ENCODE assay signal across 9 mouse cellular contexts in the genomic region with DNA sequence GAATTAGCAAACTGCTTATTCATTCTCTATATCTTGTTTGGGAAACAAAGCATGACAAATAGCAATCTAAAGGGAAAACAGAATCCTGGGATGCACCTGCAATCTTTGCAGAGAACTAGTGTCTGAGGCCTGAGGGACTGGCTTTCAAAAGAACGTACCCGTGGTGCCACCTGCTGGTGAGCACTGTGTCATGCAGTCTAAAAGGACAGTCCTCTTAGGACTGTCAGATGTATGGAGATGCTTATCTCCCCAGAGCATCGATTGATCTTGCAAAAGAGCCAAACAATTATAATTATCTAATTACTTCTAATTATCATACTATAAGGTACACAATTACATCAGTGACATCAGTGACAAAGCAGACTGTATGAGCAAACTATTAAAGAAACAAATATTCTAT. TPM values are rescaled to one million over a fixed set of nuclear protein-coding genes. Genes with fewer than 3 reads are reported as not detected.
DNase-seq lines count a peak whose midpoint lies in the region; ATAC-seq and TF ChIP-seq lines count a peak whose summit lies in the region.
"Had no signal": no experiment of that assay in that cellular context is flagged by ENCODE, and none has a peak within 500 bp of the region (broad histone marks: within the 10 kb centered on the region; RNA-seq: fewer than 3 reads in every experiment).

No protein-coding gene starts in this region.

- no peak for TF ChIP-seq POLR2A in ES-Bruce4 (IDR thresholded peaks at IDR 0.05; ENCODE audit: insufficient read depth, low read length)

- H3K4me2 ChIP-seq in embryonic facial prominence, embryonic 11.5 days (ENCODE audit: low read depth, low read length) = no peak overlapping the region
- H3K4me2 ChIP-seq in lung, postnatal 0 days (replicated peaks; ENCODE audit: low read depth, low read length) = no peak overlapping the region
- H3K4me2 ChIP-seq: limb, embryonic 12.5 days had no signal

- no peak for ATAC-seq in embryonic facial prominence, embryonic 11.5 days (replicated peaks; ENCODE audit: insufficient number of reproducible peaks, low FRiP score, low TSS enrichment, low read depth)
- ATAC-seq in lung, postnatal 0 days = peak; percentile 41; the same call in 1 of the 2 replicates

- TF ChIP-seq EP300 in ES-Bruce4 (IDR thresholded peaks at IDR 0.05; ENCODE audit: insufficient read depth, low read depth, low read length) = no peak
- TF ChIP-seq EP300 in lung, postnatal 0 days (IDR thresholded peaks at IDR 0.05) = no peak

- no peak overlapping the region for H3K4me3 ChIP-seq in ES-Bruce4 (ENCODE audit: low read depth, low read length)
- no peak overlapping the region for H3K4me3 ChIP-seq in embryonic facial prominence, embryonic 11.5 days (ENCODE audit: low read depth, low read length)
- no peak overlapping the region for H3K4me3 ChIP-seq in lung, postnatal 0 days (ENCODE audit: low read depth, low read length)
- H3K4me3 ChIP-seq: limb, embryonic 12.5 days had no signal

- WGBS in embryonic facial prominence, embryonic 11.5 days = 11% methylated on average over 3 of the region's 3 CpGs
- 0% methylated on average over 3 of the region's 3 CpGs for WGBS in large intestine, adult 2 months
- under 1% methylated on average over 3 of the region's 3 CpGs for WGBS in lung, postnatal 0 days

- peak; percentile 21 to 38 for DNase-seq in adrenal gland, postnatal 4 days (ENCODE audit: low spot score in 2 of 2)
- DNase-seq in embryonic facial prominence, embryonic 11.5 days (ENCODE audit: low spot score) = peak; percentile 82
- DNase-seq in heart, postnatal 14 days = peak; percentile 66 to 74
- peak; percentile 36 for DNase-seq in large intestine, adult 2 months (ENCODE audit: low read depth, low spot score)
- peak; percentile 73 for DNase-seq in lung, postnatal 0 days (ENCODE audit: low spot score)
- peak; percentile 57 for DNase-seq in ovary, postnatal 36 days (ENCODE audit: low spot score)
- DNase-seq in thymus, postnatal 14 days = peak; percentile 78

- no peak overlapping the region for H3K9ac ChIP-seq in ES-Bruce4 (ENCODE audit: low read depth, poor library complexity, severe bottlenecking)
- H3K9ac ChIP-seq in embryonic facial prominence, embryonic 11.5 days (replicated peaks; ENCODE audit: low read length) = no peak overlapping the region
- H3K9ac ChIP-seq in lung, postnatal 0 days (replicated peaks; ENCODE audit: low read depth) = no peak overlapping the region
- H3K9ac ChIP-seq: limb, embryonic 12.5 days had no signal

- peak; percentile 85 for TF ChIP-seq CTCF in ES-Bruce4 (IDR thresholded peaks at IDR 0.05; ENCODE audit: low read depth, low read length)
- peak; percentile 93 for TF ChIP-seq CTCF in lung, postnatal 0 days (IDR thresholded peaks at IDR 0.05)

- H3K9me3 ChIP-seq in ES-Bruce4 (replicated peaks; ENCODE audit: control insufficient read depth, insufficient read depth, low read length, poor library complexity, severe bottlenecking) = no peaks in the 10 kb centered on the region
- H3K9me3 ChIP-seq in embryonic facial prominence, embryonic 11.5 days (replicated peaks; ENCODE audit: control insufficient read depth, low read length) = no peaks in the 10 kb centered on the region
- no peaks in the 10 kb centered on the region for H3K9me3 ChIP-seq in lung, postnatal 0 days (ENCODE audit: low read length)
- H3K9me3 ChIP-seq: limb, embryonic 12.5 days had no signal

- H3K27ac ChIP-seq in ES-Bruce4 (ENCODE audit: insufficient read depth, low read length) = no peak overlapping the region
- no peak overlapping the region for H3K27ac ChIP-seq in embryonic facial prominence, embryonic 11.5 days (replicated peaks; ENCODE audit: low read depth, low read length)
- H3K27ac ChIP-seq in lung, postnatal 0 days (ENCODE audit: low read length) = no peak overlapping the region
- H3K27ac ChIP-seq: limb, embryonic 12.5 days had no signal

- H3K27me3 ChIP-seq in ES-Bruce4 (ENCODE audit: control insufficient read depth, insufficient read depth, low read length, poor library complexity, severe bottlenecking) = no peaks in the 10 kb centered on the region
- no peaks in the 10 kb centered on the region for H3K27me3 ChIP-seq in embryonic facial prominence, embryonic 11.5 days (ENCODE audit: control insufficient read depth, insufficient read depth, low read length)
- H3K27me3 ChIP-seq in lung, postnatal 0 days (replicated peaks; ENCODE audit: insufficient read depth, low read length) = no peaks in the 10 kb centered on the region

- no peaks in the 10 kb centered on the region for H3K4me1 ChIP-seq in ES-Bruce4 (ENCODE audit: control insufficient read depth, insufficient read depth, low read length)
- H3K4me1 ChIP-seq in embryonic facial prominence, embryonic 11.5 days (ENCODE audit: control insufficient read depth, insufficient read depth, low read length) = no peaks in the 10 kb centered on the region
- H3K4me1 ChIP-seq in lung, postnatal 0 days (ENCODE audit: insufficient read depth, low read depth, low read length) = no peaks in the 10 kb centered on the region
- H3K4me1 ChIP-seq: limb, embryonic 12.5 days had no signal

- H3K36me3 ChIP-seq in ES-Bruce4 (ENCODE audit: control insufficient read depth, insufficient read depth, low read length, poor library complexity, severe bottlenecking) = no peaks in the 10 kb centered on the region
- H3K36me3 ChIP-seq in embryonic facial prominence, embryonic 11.5 days (replicated peaks; ENCODE audit: control insufficient read depth, insufficient read depth, low read depth, low read length) = no peaks in the 10 kb centered on the region
- H3K36me3 ChIP-seq in lung, postnatal 0 days (ENCODE audit: insufficient read depth, low read length) = no peaks in the 10 kb centered on the region
- H3K36me3 ChIP-seq: limb, embryonic 12.5 days had no signal

- intact Hi-C loops in heart, postnatal 14 days (cut with DNase I) = loop anchor here (1.0 to 5.0 kb wide), 3 partner anchors 139 to 651 kb away; no protein-coding TSS in a partner anchor

RNA-seq across cellular contexts. Expression of gene Rnls, which starts 25.4 kb away (rescaled TPM):
- 0.43 and 0.49 TPM in 2 replicates for polyA plus RNA-seq in ES-Bruce4 (2011; ENCODE audit: insufficient read depth, insufficient read length, low read depth, missing spikeins)
- total RNA-seq in adrenal gland, postnatal 4 days (2021) = 1 to 10 TPM; 4.3 to 4.6 TPM
- polyA plus RNA-seq in embryonic facial prominence, embryonic 11.5 days (2014; fragmentation: Nextera tagmentation; extraction: Ambion mirVana) = 4.7 and 6.0 TPM in 2 replicates
- total RNA-seq in heart, postnatal 14 days (2021) = 10 to 100 TPM; 12.8 to 14.8 TPM
- polyA plus RNA-seq in large intestine, adult 2 months (2012; rRNA removed) = 0.71 and 1.8 TPM in 2 replicates
- polyA plus RNA-seq in lung, postnatal 0 days (2015; fragmentation: Nextera tagmentation; extraction: Ambion mirVana) = 8.9 and 9.6 TPM in 2 replicates

Comparison
In these comparisons a context has a peak if more than half of its experiments do, and no peak if none do; other contexts are left out.
1. DNase-seq: peak in every context shown above with its lines; median percentile 82 in embryonic facial prominence, embryonic 11.5 days; 78 in thymus, postnatal 14 days; 73 in lung, postnatal 0 days; 70 in heart, postnatal 14 days; 57 in ovary, postnatal 36 days; 36 in large intestine, adult 2 months; 30 in adrenal gland, postnatal 4 days.